Mouse (Mus musculus) CH12.LX (cell line): ENCODE data around the gene Rpl18a. TPM values are rescaled to one million over a fixed set of nuclear protein-coding genes. Genes with fewer than 3 reads are reported as not detected.

Experiments
- DNase-seq: peaks from one replicate; pipeline ENCODE4 v3.0.0-alpha.2; 2013; ENCODE audit errors: extremely low read depth
- H3K27ac ChIP-seq: 2 replicates; pipeline ENCODE4 v1.5.1; 2012; ENCODE audit warnings: low read depth, mild to moderate bottlenecking, control low read depth, moderate library complexity; ENCODE audit not compliant: insufficient read depth
- H3K27me3 ChIP-seq: replicated peaks from 2 replicates; pipeline ENCODE3; 2012; ENCODE audit warnings: inconsistent platforms
- H3K36me3 ChIP-seq, 2 experiments: replicated peaks in 1 of 2; 2 replicates each; pipeline versions ENCODE3 to v1.6.1; 2012; ENCODE audit warnings: inconsistent platforms in 1 of 2, low read length in 1 of 2, mild to moderate bottlenecking in 1 of 2, mixed read lengths in 1 of 2, moderate library complexity in 1 of 2; ENCODE audit not compliant: control insufficient read depth in 1 of 2, insufficient read depth in 1 of 2
- H3K4me1 ChIP-seq, 2 experiments: 2 replicates each; pipeline ENCODE4 v1.6.1; 2012; ENCODE audit warnings: inconsistent platforms in 1 of 2, moderate library complexity in 1 of 2; ENCODE audit not compliant: insufficient read depth in 2 of 2, control insufficient read depth in 1 of 2
- H3K4me2 ChIP-seq: 2 replicates; pipeline ENCODE4 v1.6.1; 2012; ENCODE audit warnings: low read depth, mild to moderate bottlenecking, control low read depth; ENCODE audit not compliant: poor library complexity, insufficient read depth, severe bottlenecking
- H3K4me3 ChIP-seq, 3 experiments: fragments of 150-350 bp in 1 of 3; sonication (generic) in 1 of 3; replicated peaks in 1 of 3; 2 replicates each; pipeline versions ENCODE3 to v1.5.1; 2011 to 2012; ENCODE audit warnings: low read depth in 2 of 3, low read length in 2 of 3, mild to moderate bottlenecking in 2 of 3, moderate library complexity in 2 of 3, control low read depth in 1 of 3, improper control_type of control experiment in 1 of 3, inconsistent platforms in 1 of 3, mixed read lengths in 1 of 3; ENCODE audit not compliant: poor library complexity in 1 of 3
- H3K79me2 ChIP-seq: replicated peaks from 2 replicates; pipeline ENCODE4 v1.6.1; 2012; ENCODE audit warnings: mild to moderate bottlenecking, moderate library complexity; ENCODE audit not compliant: control insufficient read depth, poor library complexity, insufficient read depth, severe bottlenecking; ENCODE audit errors: extremely low read depth
- H3K9ac ChIP-seq: 2 replicates; pipeline ENCODE4 v1.6.1; 2012; ENCODE audit warnings: low read depth, mild to moderate bottlenecking, control low read depth, moderate library complexity; ENCODE audit not compliant: insufficient read depth
- H3K9me3 ChIP-seq: replicated peaks from 2 replicates; pipeline ENCODE3; 2012; ENCODE audit warnings: low read length, inconsistent platforms, mixed read lengths
- CHD1 ChIP-seq: IDR thresholded peaks from 2 replicates; pipeline ENCODE4 v1.6.1; 2012; ENCODE audit warnings: low read depth, low read length, improper control_type of control experiment, inconsistent platforms
- CTCF ChIP-seq, 2 experiments: IDR thresholded peaks in 1 of 2; conservative IDR thresholded peaks in 1 of 2; 2 replicates each; pipeline ENCODE4 v1.5.1; 2011 to 2012; ENCODE audit warnings: low read depth in 2 of 2, low read length in 2 of 2, improper control_type of control experiment in 1 of 2, inconsistent platforms in 1 of 2, mild to moderate bottlenecking in 1 of 2, moderate library complexity in 1 of 2
- EP300 ChIP-seq: IDR thresholded peaks from 2 replicates; pipeline ENCODE4 v1.6.1; 2011; ENCODE audit warnings: low read length, improper control_type of control experiment
- ETS1 ChIP-seq: conservative IDR thresholded peaks from 2 replicates; pipeline ENCODE4 v1.6.1; 2012; ENCODE audit warnings: low read depth, mild to moderate bottlenecking, inconsistent platforms, low read length, improper control_type of control experiment, moderate library complexity
- HCFC1 ChIP-seq: IDR thresholded peaks from 2 replicates; pipeline ENCODE4 v1.6.1; 2012; ENCODE audit warnings: low read depth, mild to moderate bottlenecking, inconsistent platforms, low read length, improper control_type of control experiment
- IRF4 ChIP-seq: IDR thresholded peaks from 2 replicates; pipeline ENCODE4 v1.6.1; 2014; ENCODE audit warnings: low read depth, mild to moderate bottlenecking, inconsistent platforms, low read length, improper control_type of control experiment
- JUN ChIP-seq: IDR thresholded peaks from 2 replicates; pipeline ENCODE4 v1.6.1; 2011; ENCODE audit warnings: low read depth, mild to moderate bottlenecking, low read length, improper control_type of control experiment, moderate library complexity; ENCODE audit not compliant: insufficient read depth
- JUND ChIP-seq: conservative IDR thresholded peaks from 2 replicates; pipeline ENCODE4 v1.6.1; 2011; ENCODE audit warnings: low read depth, low read length, improper control_type of control experiment
- MAFK ChIP-seq: IDR thresholded peaks from 2 replicates; pipeline ENCODE4 v1.6.1; 2011; ENCODE audit warnings: low read length, improper control_type of control experiment; ENCODE audit not compliant: insufficient replicate concordance
- NELFE ChIP-seq: IDR thresholded peaks from 2 replicates; pipeline ENCODE4 v1.6.1; 2011; ENCODE audit warnings: low read depth, low read length, improper control_type of control experiment
- NRF1 ChIP-seq: IDR thresholded peaks from 2 replicates; pipeline ENCODE4 v1.6.1; 2014; ENCODE audit warnings: low read depth, mild to moderate bottlenecking, inconsistent platforms, low read length, improper control_type of control experiment, moderate library complexity
- PAX5 ChIP-seq: IDR thresholded peaks from 2 replicates; pipeline ENCODE4 v1.6.1; 2012; ENCODE audit warnings: low read length, inconsistent platforms, mixed read lengths
- POLR2A ChIP-seq: IDR thresholded peaks from 2 replicates; pipeline ENCODE4 v1.6.1; 2011; ENCODE audit warnings: low read depth, mild to moderate bottlenecking, improper control_type of control experiment, low read length
- POLR2AphosphoS2 ChIP-seq: IDR thresholded peaks from 2 replicates; pipeline ENCODE4 v1.6.1; 2011; ENCODE audit warnings: low read depth, low read length, improper control_type of control experiment
- RCOR1 ChIP-seq: conservative IDR thresholded peaks from 2 replicates; pipeline ENCODE4 v1.6.1; 2012; ENCODE audit warnings: low read depth, mild to moderate bottlenecking, inconsistent platforms, low read length, improper control_type of control experiment
- SMC3 ChIP-seq: IDR thresholded peaks from 2 replicates; pipeline ENCODE4 v1.6.1; 2011; ENCODE audit warnings: low read depth, low read length, improper control_type of control experiment
- TBP ChIP-seq: conservative IDR thresholded peaks from 2 replicates; pipeline ENCODE4 v1.6.1; 2011; ENCODE audit warnings: low read depth, low read length, improper control_type of control experiment
- TCF12 ChIP-seq: IDR thresholded peaks from 2 replicates; pipeline ENCODE4 v1.6.1; 2014; ENCODE audit warnings: low read depth, mild to moderate bottlenecking, inconsistent platforms, low read length, improper control_type of control experiment
- UBTF ChIP-seq: IDR thresholded peaks from 2 replicates; pipeline ENCODE4 v1.6.1; 2012; ENCODE audit warnings: low read depth, mild to moderate bottlenecking, inconsistent platforms, low read length, improper control_type of control experiment, moderate library complexity
- USF2 ChIP-seq: conservative IDR thresholded peaks from 2 replicates; pipeline ENCODE4 v1.6.1; 2011; ENCODE audit warnings: low read depth, low read length, improper control_type of control experiment
- ZC3H11A ChIP-seq: IDR thresholded peaks from 2 replicates; pipeline ENCODE4 v1.6.1; 2012; ENCODE audit warnings: low read depth, mild to moderate bottlenecking, inconsistent platforms, low read length, improper control_type of control experiment
- ZNF384 ChIP-seq: IDR thresholded peaks from 2 replicates; pipeline ENCODE4 v1.6.1; 2012; ENCODE audit warnings: low read depth, low read length, improper control_type of control experiment, inconsistent platforms
- dilution Hi-C: fragments of 300-500 bp; cut with MboI; formaldehyde crosslinking; loops from 2 replicates; pipeline ENCODE4 v1.14.3; 2020; ENCODE audit warnings: low sequenced_read_pairs; ENCODE audit not compliant: extremely low pct_unique_long_range_greater_than_20kb, extremely low pct_ligation_motif_present
- in situ Hi-C: fragments of 300-500 bp; cut with MboI; formaldehyde crosslinking; loops from 3 replicates; pipeline ENCODE4 v1.14.3; 2019; ENCODE audit warnings: low sequenced_read_pairs, low pct_ligation_motif_present, low pct_unique_long_range_greater_than_20kb, mixed read lengths
- polyA plus RNA-seq: library from polyadenylated mRNA; unstranded; fragments of >175 nt; gene quantifications from 2 replicates; pipeline ENCODE4 v1.2.1, GENCODE M21; 2012; ENCODE audit warnings: low read depth; ENCODE audit not compliant: insufficient read length
- total RNA-seq, 2 experiments: library from RNA; depleted of rRNA; stranded (reverse); fragments of 300-350 nt in 1 of 2; fragments of >200 nt in 1 of 2; gene quantifications; 2 replicates each; pipeline ENCODE4 v1.2.3; 2012 to 2014

The Rpl18a gene
- total and polyA plus RNA-seq, 3 experiments, result 2,035 to 5,917 (median 3,837) TPM

DNA sequence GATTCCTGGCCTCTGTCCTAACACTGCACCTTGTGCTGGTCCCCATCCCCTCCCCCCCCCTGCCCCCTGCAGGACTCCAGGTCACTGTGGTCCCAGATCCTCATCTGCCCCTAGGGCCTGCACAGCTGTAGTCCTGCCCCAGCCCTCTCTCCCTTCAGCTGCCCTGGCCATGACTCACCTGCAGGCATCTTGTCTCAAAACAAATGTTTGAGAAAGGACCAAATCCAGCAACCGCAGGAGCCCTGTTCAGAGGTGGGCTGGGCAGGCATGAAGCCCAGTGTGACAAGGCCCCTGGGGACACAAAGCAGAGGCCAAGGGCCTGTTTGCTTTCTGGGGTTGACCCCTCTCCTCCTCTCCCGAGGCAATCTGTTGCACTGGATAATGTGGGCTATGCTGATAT lies 19.0 kb downstream of the Rpl18a start:
- in situ Hi-C loops, result no loop called here
- H3K79me2 ChIP-seq, result no peaks in the 10 kb centered on the region

GRCm38 (mm10) chr8:70876382-70876781 lies 20.8 kb downstream of the Rpl18a start:
- Histone ChIP-seq H3K27me3 (no peaks in the 10 kb centered on the region), H3K79me2 (no peaks in the 10 kb centered on the region), H3K36me3 (peaks cover 0 to 9% of the 10 kb centered on the region in 2 experiments), H3K4me3 (no peak overlapping the region), H3K9ac (no peak overlapping the region), H3K4me1 (peaks cover 7 to 30% of the 10 kb centered on the region in 2 experiments), H3K27ac (no peak overlapping the region), H3K9me3 (no peaks in the 10 kb centered on the region), H3K4me2 (no peak overlapping the region)
- DNase-seq, result no peak
- no peak for TF ChIP-seq HCFC1
- TF ChIP-seq EP300, result no peak
- dilution Hi-C loops, result no loop called here
- in situ Hi-C loops, result no loop called here

More for the DNA sequence above, 19.0 kb downstream of the Rpl18a start:
- Histone ChIP-seq H3K27ac (no peak overlapping the region), H3K4me1 (peaks cover 0 to 22% of the 10 kb centered on the region in 2 experiments; a peak in 2 of 4 replicates), H3K9ac (no peak overlapping the region), H3K36me3 (peaks cover 0 to 14% of the 10 kb centered on the region in 2 experiments), H3K4me2 (no peak overlapping the region), H3K9me3 (no peaks in the 10 kb centered on the region), H3K4me3 (no peak overlapping the region), H3K27me3 (no peaks in the 10 kb centered on the region)
- TF ChIP-seq MAFK, result no peak
- TF ChIP-seq TBP, result no peak
- no peak for TF ChIP-seq CTCF (conservative IDR thresholded peaks at IDR 0.05 in 1 of 2, IDR thresholded peaks at IDR 0.05 in 1 of 2; ENCODE audit: low read depth in 2 of 2, low read length in 2 of 2)
- no peak for TF ChIP-seq SMC3
- no peak for TF ChIP-seq POLR2A
- dilution Hi-C loops, result no loop called here
- no peak for DNase-seq

GRCm38 (mm10) chr8:70874441-70874840 lies 22.8 kb downstream of the Rpl18a start:
- dilution Hi-C loops (no loop called here), in situ Hi-C loops (no loop called here)
- no peaks in the 10 kb centered on the region for H3K9me3 ChIP-seq
- no peak for DNase-seq
- no peak overlapping the region for H3K9ac ChIP-seq
- H3K27me3 ChIP-seq, result no peaks in the 10 kb centered on the region
- no peak overlapping the region for H3K4me2 ChIP-seq
- H3K79me2 ChIP-seq, result no peaks in the 10 kb centered on the region
- no peak overlapping the region for H3K4me3 ChIP-seq
- TF ChIP-seq ETS1, result no peak
- no peak for TF ChIP-seq EP300
- TF ChIP-seq TCF12, result no peak
- no peak for TF ChIP-seq JUND
- TF ChIP-seq PAX5, result no peak
- TF ChIP-seq RCOR1, result no peak
- TF ChIP-seq NELFE, result no peak
- TF ChIP-seq POLR2AphosphoS2, result no peak
- TF ChIP-seq TBP, result no peak
- no peak for TF ChIP-seq UBTF
- TF ChIP-seq NRF1, result no peak
- no peak for TF ChIP-seq JUN
- TF ChIP-seq SMC3, result no peak
- no peak for TF ChIP-seq USF2
- TF ChIP-seq POLR2A, result no peak
- TF ChIP-seq CHD1, result no peak
- TF ChIP-seq IRF4, result no peak
- no peak for TF ChIP-seq ZC3H11A
- TF ChIP-seq ZNF384, result no peak
- peaks cover 7 to 23% of the 10 kb centered on the region in 2 experiments for H3K4me1 ChIP-seq
- peaks cover 0 to 17% of the 10 kb centered on the region in 2 experiments for H3K36me3 ChIP-seq
- H3K27ac ChIP-seq, result no peak overlapping the region
